Mouse (Mus musculus) testis, adult 2 months (tissue): ENCODE data around the gene Zkscan3. TPM values are rescaled to one million over a fixed set of nuclear protein-coding genes. Genes with fewer than 3 reads are reported as not detected.
A peak's percentile ranks its signal among the peaks of the same experiment; 100 is the strongest.
"Not testable (repeated sequence)": the region's sequence is repeated elsewhere in the genome, so short reads cannot be mapped to it uniquely, and the experiment has no call there.

ENCODE experiments used
- H3K27ac ChIP-seq: fragments of 200-500 bp; 2 replicates; pipeline ENCODE4 v1.5.1; 2012; ENCODE audit warnings: low read depth, low read length; ENCODE audit not compliant: control insufficient read depth, insufficient read depth
- H3K27me3 ChIP-seq: fragments of 200-500 bp; 2 replicates; pipeline ENCODE4 v1.6.1; 2012; ENCODE audit warnings: mild to moderate bottlenecking, low read length, moderate library complexity; ENCODE audit not compliant: control insufficient read depth, insufficient read depth
- H3K36me3 ChIP-seq: fragments of 200-500 bp; 2 replicates; pipeline ENCODE4 v1.6.1; 2012; ENCODE audit warnings: mild to moderate bottlenecking, low read length; ENCODE audit not compliant: control insufficient read depth, insufficient read depth
- H3K4me1 ChIP-seq: fragments of 200-500 bp; 2 replicates; pipeline ENCODE4 v1.6.1; 2012; ENCODE audit warnings: low read length; ENCODE audit not compliant: control insufficient read depth, insufficient read depth
- H3K4me3 ChIP-seq: fragments of 200-500 bp; 2 replicates; pipeline ENCODE4 v1.5.1; 2012; ENCODE audit warnings: low read depth, mild to moderate bottlenecking, low read length, moderate library complexity, mixed read lengths; ENCODE audit not compliant: control insufficient read depth
- CTCF ChIP-seq: fragments of 200-500 bp; IDR thresholded peaks from 2 replicates; pipeline ENCODE4 v1.5.1; 2012; ENCODE audit warnings: low read depth, mild to moderate bottlenecking, inconsistent platforms, low read length, moderate library complexity; ENCODE audit not compliant: control insufficient read depth, insufficient read depth, insufficient replicate concordance
- POLR2A ChIP-seq: fragments of 200-500 bp; IDR thresholded peaks from 2 replicates; pipeline ENCODE4 v1.6.1; 2012; ENCODE audit warnings: low read depth, mild to moderate bottlenecking, inconsistent platforms, low read length, moderate library complexity; ENCODE audit not compliant: control insufficient read depth
- polyA plus RNA-seq: library from polyadenylated mRNA; depleted of rRNA; stranded (reverse); fragments of >200 nt; gene quantifications from 2 replicates; pipeline ENCODE4 v1.2.3, GENCODE M21; 2012

The Zkscan3 gene
- polyA plus RNA-seq, 1 experiment: 10.2 TPM

- no peak overlapping the region for H3K27ac ChIP-seq
- no peak overlapping the region for H3K4me3 ChIP-seq
- TF ChIP-seq POLR2A: no peak
- no peaks in the 10 kb centered on the region; the same call in none of the 2 replicates for H3K36me3 ChIP-seq
- no peaks in the 10 kb centered on the region for H3K27me3 ChIP-seq
- no peaks in the 10 kb centered on the region; the same call in none of the 2 replicates for H3K4me1 ChIP-seq
Observed at GRCm38 (mm10) chr13:21397486-21397885, 5.1 kb downstream of the Zkscan3 start.

- H3K36me3 ChIP-seq, H3K27ac ChIP-seq: not testable (repeated sequence)
Observed at GRCm38 (mm10) chr13:21396048-21396447, 6.5 kb downstream of the Zkscan3 start.

GRCm38 (mm10) chr13:21395623-21396022, 6.9 kb downstream of the Zkscan3 start:
- TF ChIP-seq POLR2A: no peak
- Histone ChIP-seq H3K4me3 (no peak overlapping the region), H3K27me3 (no peaks in the 10 kb centered on the region), H3K4me1 (no peaks in the 10 kb centered on the region; the same call in 1 of the 2 replicates), H3K27ac (no peak overlapping the region), H3K36me3 (no peaks in the 10 kb centered on the region; the same call in none of the 2 replicates)

More at GRCm38 (mm10) chr13:21396048-21396447, 6.5 kb downstream of the Zkscan3 start:
- H3K27me3 ChIP-seq, H3K4me1 ChIP-seq, H3K4me3 ChIP-seq: not testable (repeated sequence)

GRCm38 (mm10) chr13:21395211-21395610, 7.3 kb downstream of the Zkscan3 start:
- no peak for TF ChIP-seq POLR2A
- TF ChIP-seq CTCF: no peak
- no peaks in the 10 kb centered on the region; the same call in none of the 2 replicates for H3K36me3 ChIP-seq
- H3K4me3 ChIP-seq: no peak overlapping the region
- H3K27ac ChIP-seq: no peak overlapping the region
- H3K27me3 ChIP-seq: no peaks in the 10 kb centered on the region
- no peaks in the 10 kb centered on the region; the same call in 1 of the 2 replicates for H3K4me1 ChIP-seq

GRCm38 (mm10) chr13:21377773-21378172, 24.8 kb downstream of the Zkscan3 start:
- no peaks in the 10 kb centered on the region for H3K36me3 ChIP-seq
- H3K4me1 ChIP-seq: peaks cover 2% of the 10 kb centered on the region; the same call in 1 of the 2 replicates
- H3K27me3 ChIP-seq: no peaks in the 10 kb centered on the region
- H3K4me3 ChIP-seq: no peak overlapping the region
- TF ChIP-seq CTCF: no peak
- no peak for TF ChIP-seq POLR2A
- no peak overlapping the region for H3K27ac ChIP-seq

GRCm38 (mm10) chr13:21372700-21373099, 29.9 kb downstream of the Zkscan3 start:
- Histone ChIP-seq H3K27me3 (no peaks in the 10 kb centered on the region), H3K4me1 (peaks cover 2% of the 10 kb centered on the region; the same call in 1 of the 2 replicates), H3K36me3 (no peaks in the 10 kb centered on the region; the same call in 1 of the 2 replicates), H3K4me3 (no peak overlapping the region), H3K27ac (no peak overlapping the region)
- TF ChIP-seq POLR2A (no peak), CTCF (no peak)

- no peaks in the 10 kb centered on the region; the same call in 1 of the 2 replicates for H3K36me3 ChIP-seq
- TF ChIP-seq CTCF (no peak), POLR2A (no peak)
Observed at GRCm38 (mm10) chr13:21366635-21367034, 35.9 kb downstream of the Zkscan3 start.

GRCm38 (mm10) chr13:21363719-21364118, 38.8 kb downstream of the Zkscan3 start:
- no peak for TF ChIP-seq CTCF
- TF ChIP-seq POLR2A: no peak
- H3K4me1 ChIP-seq: peaks cover 3% of the 10 kb centered on the region; the same call in 1 of the 2 replicates
- no peaks in the 10 kb centered on the region for H3K27me3 ChIP-seq
- no peak overlapping the region for H3K27ac ChIP-seq
- H3K4me3 ChIP-seq: peak overlapping the region; percentile 55
- no peaks in the 10 kb centered on the region for H3K36me3 ChIP-seq

More at GRCm38 (mm10) chr13:21366635-21367034, 35.9 kb downstream of the Zkscan3 start:
- no peak overlapping the region for H3K4me3 ChIP-seq
- peaks cover 3% of the 10 kb centered on the region; the same call in 1 of the 2 replicates for H3K4me1 ChIP-seq
- H3K27ac ChIP-seq: no peak overlapping the region
- H3K27me3 ChIP-seq: no peaks in the 10 kb centered on the region
